Mouse (Mus musculus) kidney, adult 2 months (tissue): ENCODE measurements around the gene Homer1. TPM values are rescaled to one million over a fixed set of nuclear protein-coding genes. Genes with fewer than 3 reads are reported as not detected.

Source experiments
- DNase-seq: peaks from one replicate; pipeline ENCODE4 v3.0.0; 2021
- H3K27ac ChIP-seq: fragments of 200-500 bp; 2 replicates; pipeline ENCODE4 v1.5.1; 2012; ENCODE audit warnings: low read depth, low read length, control low read depth, inconsistent platforms; ENCODE audit not compliant: insufficient read depth
- H3K27me3 ChIP-seq: fragments of 200-500 bp; replicated peaks from 2 replicates; pipeline ENCODE4 v1.6.1; 2012; ENCODE audit warnings: mild to moderate bottlenecking, moderate library complexity, low read length, inconsistent platforms; ENCODE audit not compliant: control insufficient read depth, insufficient read depth
- H3K36me3 ChIP-seq: fragments of 200-500 bp; 2 replicates; pipeline ENCODE4 v1.6.1; 2012; ENCODE audit warnings: mild to moderate bottlenecking, moderate library complexity, low read length, inconsistent platforms; ENCODE audit not compliant: control insufficient read depth, insufficient read depth
- H3K4me1 ChIP-seq: fragments of 200-500 bp; 2 replicates; pipeline ENCODE4 v1.6.1; 2011; ENCODE audit warnings: low read length; ENCODE audit not compliant: control insufficient read depth, insufficient read depth
- H3K4me3 ChIP-seq: fragments of 200-500 bp; 2 replicates; pipeline ENCODE4 v1.5.1; 2011; ENCODE audit warnings: mild to moderate bottlenecking, low read depth, low read length, control low read depth; ENCODE audit not compliant: insufficient read depth
- CTCF ChIP-seq: fragments of 200-500 bp; conservative IDR thresholded peaks from 2 replicates; pipeline ENCODE4 v1.5.1; 2011; ENCODE audit warnings: low read depth, mild to moderate bottlenecking, control low read depth, low read length, moderate library complexity, mixed read lengths; ENCODE audit not compliant: insufficient read depth, insufficient read length
- POLR2A ChIP-seq: fragments of 200-500 bp; IDR thresholded peaks from one replicate; pipeline ENCODE4 v1.6.1; 2011; ENCODE audit warnings: low read depth, low read length, control low read depth
- WGBS: fragments of 180-500 bp; shearing (Covaris S2); methylation state at CpG from one replicate; pipeline ENCODE4 v1.1.7; 2018; 5-methylcytosine and 5-hydroxymethylcytosine counted together
- polyA plus RNA-seq: library from polyadenylated mRNA; depleted of rRNA; stranded (reverse); fragments of >200 nt; gene quantifications from 2 replicates; pipeline ENCODE4 v1.2.3, GENCODE M21; 2012

The Homer1 gene
- polyA plus RNA-seq, 1 experiment: 2.7 TPM

DNA sequence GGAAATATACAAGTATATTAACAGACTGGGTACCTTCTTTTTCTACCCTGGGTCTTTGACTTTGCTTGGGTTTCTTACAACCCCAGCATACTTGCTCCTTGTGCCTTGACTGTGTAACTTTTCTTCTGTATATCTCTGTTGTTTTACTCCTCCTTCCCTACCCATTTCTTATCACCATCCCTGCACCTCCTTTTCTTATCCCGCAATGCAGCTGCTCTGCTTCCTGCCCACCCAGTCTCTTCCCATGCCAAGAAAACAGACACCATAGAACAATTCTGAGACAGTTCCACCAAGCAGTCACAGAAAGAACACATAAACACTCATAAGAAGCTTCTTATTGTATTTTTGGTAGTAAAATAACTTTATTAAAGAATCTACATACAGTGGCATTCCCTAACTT, 81.9 kb downstream of the Homer1 start:
- DNase-seq: no peak
- WGBS: 81% methylated on average over 1 of the region's 1 CpGs

DNA sequence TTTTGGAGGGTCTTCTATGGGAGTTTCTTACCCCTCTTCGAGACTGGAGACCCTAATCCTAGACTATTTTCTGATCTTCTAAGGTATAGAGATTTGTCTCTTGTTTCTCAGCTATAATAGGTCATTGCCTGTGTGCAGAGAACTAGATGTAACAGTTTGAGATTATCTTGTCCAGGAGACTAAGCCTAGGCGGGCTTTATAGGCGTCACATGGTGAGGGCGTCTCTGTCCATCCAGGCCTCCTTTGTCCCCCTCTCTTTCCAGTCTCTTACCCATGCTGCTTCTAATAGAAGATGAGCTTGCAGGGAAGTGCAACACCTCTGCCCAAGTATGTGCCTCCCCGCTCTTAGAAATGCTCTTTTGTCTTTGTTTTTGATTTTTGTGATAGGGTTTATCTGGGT, 83.7 kb downstream of the Homer1 start:
- Histone ChIP-seq H3K27me3 (no peaks in the 10 kb centered on the region), H3K4me3 (no peak overlapping the region), H3K36me3 (no peaks in the 10 kb centered on the region), H3K27ac (no peak overlapping the region), H3K4me1 (no peaks in the 10 kb centered on the region)
- no peak for TF ChIP-seq POLR2A
- TF ChIP-seq CTCF: no peak
- DNase-seq: no peak
- 94% methylated on average over 5 of the region's 5 CpGs for WGBS

More for the DNA sequence above, 81.9 kb downstream of the Homer1 start:
- no peaks in the 10 kb centered on the region for H3K4me1 ChIP-seq
- no peak overlapping the region for H3K4me3 ChIP-seq
- H3K27me3 ChIP-seq: no peaks in the 10 kb centered on the region
- no peaks in the 10 kb centered on the region for H3K36me3 ChIP-seq
- no peak overlapping the region for H3K27ac ChIP-seq
- no peak for TF ChIP-seq POLR2A

GRCm38 (mm10) chr13:93383620-93384019, 84.2 kb downstream of the Homer1 start:
- no peak for DNase-seq

GRCm38 (mm10) chr13:93384481-93384880, 85.0 kb downstream of the Homer1 start:
- 92% methylated on average over 1 of the region's 1 CpGs for WGBS
- TF ChIP-seq POLR2A (no peak), CTCF (no peak)
- DNase-seq: no peak

More at GRCm38 (mm10) chr13:93383620-93384019, 84.2 kb downstream of the Homer1 start:
- Histone ChIP-seq H3K4me1 (no peaks in the 10 kb centered on the region), H3K4me3 (no peak overlapping the region), H3K36me3 (no peaks in the 10 kb centered on the region), H3K27me3 (no peaks in the 10 kb centered on the region), H3K27ac (no peak overlapping the region)
- WGBS: 93% methylated on average over 2 of the region's 2 CpGs
- TF ChIP-seq POLR2A (no peak), CTCF (no peak)

GRCm38 (mm10) chr13:93385147-93385546, 85.7 kb downstream of the Homer1 start:
- TF ChIP-seq CTCF (no peak), POLR2A (no peak)
- no peaks in the 10 kb centered on the region for H3K36me3 ChIP-seq
- no peaks in the 10 kb centered on the region for H3K27me3 ChIP-seq
- H3K4me3 ChIP-seq: no peak overlapping the region
- H3K4me1 ChIP-seq: no peaks in the 10 kb centered on the region
- 40% methylated on average over 1 of the region's 1 CpGs for WGBS
- DNase-seq: no peak
- no peak overlapping the region for H3K27ac ChIP-seq

More at GRCm38 (mm10) chr13:93384481-93384880, 85.0 kb downstream of the Homer1 start:
- no peaks in the 10 kb centered on the region for H3K36me3 ChIP-seq
- no peak overlapping the region for H3K27ac ChIP-seq
- no peaks in the 10 kb centered on the region for H3K27me3 ChIP-seq
- no peak overlapping the region for H3K4me3 ChIP-seq
- no peaks in the 10 kb centered on the region for H3K4me1 ChIP-seq

GRCm38 (mm10) chr13:93387440-93387839, 88.0 kb downstream of the Homer1 start:
- WGBS: 93% methylated on average over 5 of the region's 5 CpGs
- TF ChIP-seq CTCF (no peak), POLR2A (no peak)
- no peak overlapping the region for H3K4me3 ChIP-seq
- no peaks in the 10 kb centered on the region for H3K27me3 ChIP-seq
- no peaks in the 10 kb centered on the region for H3K4me1 ChIP-seq
- H3K27ac ChIP-seq: no peak overlapping the region
- no peaks in the 10 kb centered on the region for H3K36me3 ChIP-seq
- no peak for DNase-seq

DNA sequence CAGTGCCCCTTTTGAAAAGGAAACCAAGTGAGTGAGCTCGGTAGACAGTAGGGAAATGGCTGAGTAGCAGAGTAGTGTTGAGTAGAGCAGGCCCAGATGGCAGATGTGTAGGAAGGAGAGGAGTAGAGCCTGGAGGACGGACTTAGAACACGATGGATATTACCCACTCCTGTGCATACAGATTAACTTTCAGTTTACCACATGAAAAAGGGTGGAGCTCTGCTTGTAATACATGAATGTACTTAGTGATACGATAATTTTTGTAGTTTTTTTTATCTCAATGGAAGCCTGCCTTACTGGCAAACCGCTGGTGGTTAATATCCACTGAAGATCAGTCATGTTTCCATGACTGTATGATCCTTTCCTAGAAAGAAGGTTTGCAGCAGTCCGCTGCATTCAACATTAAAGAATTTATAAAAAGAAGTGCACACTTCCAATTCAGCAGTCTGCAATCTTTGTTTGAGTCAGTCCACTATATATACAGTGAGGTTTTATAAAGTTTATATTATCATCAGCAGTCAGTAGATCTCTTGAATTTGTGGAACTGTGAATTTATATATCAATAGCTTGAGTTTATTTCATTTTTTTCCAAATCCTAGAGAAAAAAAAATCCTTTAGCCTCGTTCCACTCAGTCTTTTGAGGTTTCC, 89.3 kb downstream of the Homer1 start:
- 71% methylated on average over 7 of the region's 7 CpGs for WGBS
- Histone ChIP-seq H3K4me1 (no peaks in the 10 kb centered on the region), H3K4me3 (no peak overlapping the region), H3K27me3 (no peaks in the 10 kb centered on the region), H3K27ac (no peak overlapping the region), H3K36me3 (no peaks in the 10 kb centered on the region)
- TF ChIP-seq POLR2A (no peak), CTCF (no peak)
- no peak for DNase-seq

- Histone ChIP-seq H3K36me3 (no peaks in the 10 kb centered on the region), H3K27ac (no peak overlapping the region), H3K27me3 (no peaks in the 10 kb centered on the region), H3K4me3 (no peak overlapping the region), H3K4me1 (no peaks in the 10 kb centered on the region)
- TF ChIP-seq CTCF: no peak
- no peak for TF ChIP-seq POLR2A
- no peak for DNase-seq
- 48% methylated on average over 2 of the region's 2 CpGs for WGBS
Observed at GRCm38 (mm10) chr13:93389242-93389625, 89.8 kb downstream of the Homer1 start.
